Mouse (Mus musculus): ENCODE data around the gene Megf11. TPM values are rescaled to one million over a fixed set of nuclear protein-coding genes. Genes with fewer than 3 reads are reported as not detected.

Megf11 gene
- polyA plus RNA-seq, 1 experiment from 2014 or later = 12.5 TPM

DNA sequence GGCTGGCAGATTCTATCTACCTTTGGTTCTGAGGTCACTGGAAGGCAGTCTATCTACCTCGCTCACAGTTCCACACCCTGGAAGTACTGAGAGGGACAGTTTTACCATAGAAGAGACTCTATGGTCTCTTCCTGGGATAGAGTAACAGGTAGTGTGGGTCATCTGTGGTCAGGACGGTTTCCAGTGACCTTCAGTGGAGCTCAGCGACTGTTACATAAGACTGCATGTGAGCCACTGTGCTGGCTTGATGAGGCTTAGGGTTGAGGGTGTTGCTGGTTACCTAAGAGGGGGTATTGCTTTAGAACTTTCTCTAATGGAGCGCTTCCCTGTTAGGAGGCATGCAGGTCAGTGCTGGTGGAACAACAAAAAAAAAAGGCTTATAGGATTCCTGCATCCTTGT is 68.8 kb downstream of the Megf11 start:
- no peak overlapping the region for H3K27ac ChIP-seq
- no peaks in the 10 kb centered on the region for H3K27me3 ChIP-seq (replicated peaks)
- ATAC-seq (ENCODE audit: low FRiP score, low read depth) = no peak
- H3K4me2 ChIP-seq (replicated peaks) = no peak overlapping the region
- no peak overlapping the region for H3K4me3 ChIP-seq
- H3K36me3 ChIP-seq = no peaks in the 10 kb centered on the region
- no peak overlapping the region for H3K9ac ChIP-seq
- peaks cover 12% of the 10 kb centered on the region for H3K4me1 ChIP-seq
- no peaks in the 10 kb centered on the region for H3K9me3 ChIP-seq
- 88% methylated on average over 4 of the region's 4 CpGs for WGBS

DNA sequence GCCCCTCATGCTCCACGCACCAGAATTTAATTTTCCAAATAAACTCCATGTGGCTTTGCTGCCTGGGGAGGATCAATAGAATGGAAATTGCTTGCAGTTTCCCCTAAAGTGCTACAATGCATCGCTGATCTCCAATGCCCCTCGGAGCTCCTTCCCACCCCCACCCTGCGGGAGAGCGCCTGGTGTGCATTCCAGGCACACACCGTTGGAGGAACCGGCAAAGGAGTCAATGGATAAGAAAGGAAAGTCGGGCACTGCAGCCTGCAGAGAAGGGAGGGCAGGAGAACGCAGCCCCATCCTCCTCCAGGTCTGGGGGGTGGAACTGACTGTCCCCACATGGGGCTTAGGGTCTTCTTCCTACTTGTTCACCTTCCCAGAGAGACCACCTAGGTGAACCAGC is 70.5 kb downstream of the Megf11 start:
- no peak overlapping the region for H3K27ac ChIP-seq
- WGBS = 5% methylated on average over 9 of the region's 9 CpGs
- no peaks in the 10 kb centered on the region for H3K36me3 ChIP-seq
- H3K9me3 ChIP-seq = no peaks in the 10 kb centered on the region
- peaks cover 19% of the 10 kb centered on the region for H3K4me1 ChIP-seq
- no peaks in the 10 kb centered on the region for H3K27me3 ChIP-seq (replicated peaks)
- no peak overlapping the region for H3K4me3 ChIP-seq
- peak overlapping the region; percentile 6; the same call in 1 of the 2 replicates for H3K4me2 ChIP-seq (replicated peaks)
- H3K9ac ChIP-seq = no peak overlapping the region
- no peak for ATAC-seq (ENCODE audit: low FRiP score, low read depth)

DNA sequence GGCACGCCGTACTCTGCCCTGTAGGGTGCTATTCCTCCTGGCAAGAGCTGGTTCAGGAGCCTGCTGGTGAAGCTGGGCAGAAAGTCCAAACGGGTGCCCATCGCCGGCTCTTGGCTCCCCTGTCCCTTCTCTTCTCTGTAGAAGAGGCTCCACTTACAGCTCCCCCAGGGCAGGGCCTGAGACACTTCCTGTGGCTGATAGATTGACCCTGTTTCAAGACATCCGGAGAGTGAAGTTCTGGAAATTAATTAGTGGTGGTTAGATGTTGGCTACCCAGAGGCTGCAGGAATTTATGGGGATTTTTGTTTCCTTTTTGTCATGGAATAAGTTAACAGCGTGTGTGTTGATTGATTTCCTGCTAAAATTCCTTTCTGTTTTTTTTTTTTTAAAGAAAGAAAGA is 72.2 kb downstream of the Megf11 start:
- ATAC-seq (ENCODE audit: low FRiP score, low read depth) = no peak
- Histone ChIP-seq H3K9me3 (no peaks in the 10 kb centered on the region), H3K36me3 (no peaks in the 10 kb centered on the region), H3K4me3 (no peak overlapping the region), H3K27ac (no peak overlapping the region), H3K27me3 (replicated peaks) (no peaks in the 10 kb centered on the region), H3K9ac (no peak overlapping the region), H3K4me2 (replicated peaks) (no peak overlapping the region), H3K4me1 (peaks cover 32% of the 10 kb centered on the region)
- 69% methylated on average over 7 of the region's 7 CpGs for WGBS

DNA sequence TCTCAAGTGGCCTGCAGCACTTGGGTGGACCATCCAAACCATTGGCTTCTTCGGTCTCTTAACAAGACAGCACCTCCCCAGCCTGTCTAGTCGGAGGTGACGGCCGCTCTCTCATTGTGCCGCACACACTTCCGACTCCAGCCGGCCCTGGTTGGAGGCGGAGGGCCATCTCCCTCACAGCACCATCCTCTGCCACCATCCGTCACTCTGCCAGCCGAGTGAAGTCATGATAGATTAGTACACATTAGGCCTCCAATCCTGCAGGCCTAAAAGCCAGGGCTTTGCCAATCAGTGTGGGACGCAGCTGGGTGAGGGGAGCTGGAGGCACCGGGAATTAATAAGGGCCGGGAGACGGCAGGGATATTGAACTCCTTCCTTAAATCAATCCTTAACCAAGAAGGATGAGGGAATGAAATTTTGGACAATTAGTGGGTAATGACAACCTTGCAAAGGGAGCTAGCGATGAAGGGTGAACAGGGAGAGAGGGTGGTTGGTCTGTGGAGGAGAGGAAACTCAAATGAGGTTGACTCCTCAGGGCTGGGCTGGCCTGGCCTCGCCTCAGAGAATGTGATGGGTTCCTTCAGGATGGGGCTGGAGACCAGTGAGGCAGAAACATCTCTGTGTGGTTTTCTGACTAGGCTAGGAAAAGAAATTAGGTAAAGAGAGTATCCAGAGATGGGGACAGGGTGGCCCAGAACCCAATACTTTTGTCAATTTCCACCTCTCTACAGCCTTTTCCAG is 76.3 kb downstream of the Megf11 start:
- H3K27me3 ChIP-seq (replicated peaks) = no peaks in the 10 kb centered on the region
- H3K27ac ChIP-seq = no peak overlapping the region
- no peak overlapping the region for H3K4me2 ChIP-seq (replicated peaks)
- 49% methylated on average over 16 of the region's 16 CpGs for WGBS
- no peaks in the 10 kb centered on the region for H3K9me3 ChIP-seq
- H3K9ac ChIP-seq = no peak overlapping the region
- H3K4me3 ChIP-seq = no peak overlapping the region
- H3K4me1 ChIP-seq = peaks cover 28% of the 10 kb centered on the region
- no peaks in the 10 kb centered on the region for H3K36me3 ChIP-seq
- peak; percentile 74; the same call in 1 of the 2 replicates for ATAC-seq (ENCODE audit: low FRiP score, low read depth)

DNA sequence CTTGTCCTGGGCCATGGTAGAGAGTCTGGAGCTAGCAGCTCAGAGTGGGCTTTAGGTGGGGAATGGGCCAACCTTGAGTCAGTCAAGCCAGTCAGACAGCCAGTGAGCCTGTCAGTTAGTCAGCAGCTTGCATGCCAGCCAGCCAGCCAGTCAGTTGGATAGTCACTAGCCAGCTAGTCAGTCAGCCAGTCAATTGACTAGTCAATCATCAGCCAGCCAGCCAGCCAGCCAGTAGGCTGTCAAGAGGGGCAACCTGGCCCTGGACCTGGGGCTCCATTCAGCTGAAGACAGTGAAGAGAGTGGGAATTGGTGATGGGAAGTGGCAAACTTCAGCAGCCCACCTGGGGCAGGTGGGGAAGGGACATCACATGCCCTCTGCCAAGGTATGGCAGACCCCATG is 77.4 kb downstream of the Megf11 start:
- H3K9me3 ChIP-seq = no peaks in the 10 kb centered on the region
- no peak for ATAC-seq (ENCODE audit: low FRiP score, low read depth)
- H3K4me2 ChIP-seq (replicated peaks) = no peak overlapping the region
- peaks cover 28% of the 10 kb centered on the region for H3K4me1 ChIP-seq
- H3K4me3 ChIP-seq = no peak overlapping the region
- no peak overlapping the region for H3K27ac ChIP-seq
- no peak overlapping the region for H3K9ac ChIP-seq
- H3K36me3 ChIP-seq = no peaks in the 10 kb centered on the region
- no peaks in the 10 kb centered on the region for H3K27me3 ChIP-seq (replicated peaks)

DNA sequence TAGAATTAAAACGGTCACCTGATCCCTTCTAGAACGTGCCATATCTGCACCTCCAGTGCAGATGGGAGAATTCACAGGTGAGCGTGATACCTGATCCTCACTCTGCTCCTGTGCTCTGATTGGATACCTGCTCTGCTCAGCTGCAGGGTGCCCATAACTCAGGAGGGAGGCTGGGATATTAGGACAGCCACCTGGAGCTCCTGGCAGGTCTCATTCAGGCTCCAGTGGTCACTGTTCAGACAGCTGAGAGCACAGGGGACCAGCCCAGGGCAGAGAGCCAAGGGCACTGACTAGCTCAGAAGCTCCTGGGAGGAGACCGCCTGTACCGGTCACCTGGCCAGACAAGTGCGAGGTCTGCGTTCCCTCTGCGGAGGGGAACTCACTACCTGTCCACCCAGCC is 80.7 kb downstream of the Megf11 start:
- 79% methylated on average over 8 of the region's 8 CpGs for WGBS
- H3K9ac ChIP-seq = no peak overlapping the region
- no peaks in the 10 kb centered on the region for H3K36me3 ChIP-seq
- H3K4me1 ChIP-seq = peaks cover 15% of the 10 kb centered on the region
- H3K9me3 ChIP-seq = no peaks in the 10 kb centered on the region
- H3K27ac ChIP-seq = no peak overlapping the region
- H3K4me2 ChIP-seq (replicated peaks) = no peak overlapping the region
- ATAC-seq (ENCODE audit: low FRiP score, low read depth) = no peak
- H3K4me3 ChIP-seq = no peak overlapping the region
- H3K27me3 ChIP-seq (replicated peaks) = no peaks in the 10 kb centered on the region

DNA sequence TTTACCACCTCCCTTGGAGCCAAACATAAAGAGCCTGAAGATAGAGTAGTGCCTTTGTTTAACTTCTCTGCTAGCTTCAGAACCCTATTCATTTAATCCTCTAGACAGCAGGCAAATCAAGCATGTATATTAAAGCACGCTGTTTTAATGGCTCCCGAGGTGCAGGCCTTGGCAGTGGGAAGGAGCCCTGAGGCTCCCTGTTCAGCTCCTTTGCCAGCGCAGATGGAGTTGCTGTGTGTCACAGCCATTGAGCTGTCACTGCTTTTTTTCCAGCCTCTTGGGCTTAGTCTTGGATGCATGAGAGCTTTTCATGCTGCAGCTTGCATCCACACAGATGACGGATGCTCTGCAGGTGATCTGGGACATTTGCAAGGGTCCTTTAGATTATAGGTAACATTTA is 81.1 kb downstream of the Megf11 start:
- ATAC-seq (ENCODE audit: low FRiP score, low read depth) = no peak
- Histone ChIP-seq H3K27ac (no peak overlapping the region), H3K9me3 (no peaks in the 10 kb centered on the region), H3K4me1 (peaks cover 11% of the 10 kb centered on the region), H3K36me3 (no peaks in the 10 kb centered on the region), H3K4me2 (replicated peaks) (no peak overlapping the region), H3K4me3 (no peak overlapping the region), H3K27me3 (replicated peaks) (no peaks in the 10 kb centered on the region), H3K9ac (no peak overlapping the region)
- 40% methylated on average over 4 of the region's 4 CpGs for WGBS

DNA sequence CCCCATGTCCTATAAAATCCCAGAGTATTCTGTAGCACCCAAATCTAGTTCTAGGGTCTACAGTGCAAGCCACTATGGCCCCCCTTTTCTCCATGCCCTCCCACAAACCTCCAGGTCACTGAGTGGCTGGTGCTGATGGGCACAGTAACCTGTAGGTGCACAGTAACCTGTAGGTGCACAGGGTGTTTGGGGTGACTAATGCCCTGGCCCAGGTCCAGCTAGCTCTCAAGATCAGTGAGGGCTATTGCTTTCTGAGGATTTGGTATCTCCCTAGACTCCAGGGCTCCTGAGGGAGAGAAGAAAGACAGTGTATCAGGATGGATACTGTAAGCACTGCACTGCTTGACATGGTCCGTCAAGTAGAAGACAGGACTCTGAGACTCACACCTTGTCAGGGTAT is 85.4 kb downstream of the Megf11 start:
- H3K4me2 ChIP-seq (replicated peaks) = no peak overlapping the region
- H3K9ac ChIP-seq = no peak overlapping the region
- H3K27me3 ChIP-seq (replicated peaks) = 0 out of 2 replicates have a peak, but pooled peaks cover 1% of the 10 kb centered on the region
- no peak overlapping the region for H3K27ac ChIP-seq
- no peak for ATAC-seq (ENCODE audit: low FRiP score, low read depth)
- 97% methylated on average over 1 of the region's 1 CpGs for WGBS
- H3K9me3 ChIP-seq = no peaks in the 10 kb centered on the region
- no peak overlapping the region for H3K4me3 ChIP-seq
- H3K4me1 ChIP-seq = peaks cover 14% of the 10 kb centered on the region
- H3K36me3 ChIP-seq = no peaks in the 10 kb centered on the region

DNA sequence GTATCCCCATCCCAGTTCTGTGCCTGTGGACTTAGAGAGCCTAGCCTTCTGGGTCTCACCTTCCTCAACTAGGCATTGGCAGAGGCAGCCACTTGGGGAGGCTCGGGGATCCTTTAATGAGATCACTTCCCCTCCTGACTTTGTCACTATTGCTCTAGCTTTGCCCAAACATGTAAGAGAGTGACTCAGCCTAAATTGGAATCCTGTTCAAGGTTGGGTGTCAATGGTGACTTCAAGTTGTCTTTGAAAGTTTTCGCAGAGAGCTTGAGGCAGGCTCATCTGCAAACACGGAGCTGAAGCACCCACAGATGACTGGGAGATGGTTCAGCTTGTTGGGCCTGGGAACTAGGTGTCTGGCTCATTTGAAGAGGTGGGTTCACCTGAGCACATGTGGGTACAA is 85.9 kb downstream of the Megf11 start:
- no peak overlapping the region for H3K4me2 ChIP-seq (replicated peaks)
- H3K9ac ChIP-seq = no peak overlapping the region
- H3K27ac ChIP-seq = no peak overlapping the region
- peaks cover 19% of the 10 kb centered on the region for H3K4me1 ChIP-seq
- H3K36me3 ChIP-seq = no peaks in the 10 kb centered on the region
- WGBS = 82% methylated on average over 3 of the region's 3 CpGs
- no peak for ATAC-seq (ENCODE audit: low FRiP score, low read depth)
- H3K4me3 ChIP-seq = no peak overlapping the region
- no peaks in the 10 kb centered on the region for H3K9me3 ChIP-seq
- H3K27me3 ChIP-seq (replicated peaks) = 0 out of 2 replicates have a peak, but pooled peaks cover 5% of the 10 kb centered on the region

DNA sequence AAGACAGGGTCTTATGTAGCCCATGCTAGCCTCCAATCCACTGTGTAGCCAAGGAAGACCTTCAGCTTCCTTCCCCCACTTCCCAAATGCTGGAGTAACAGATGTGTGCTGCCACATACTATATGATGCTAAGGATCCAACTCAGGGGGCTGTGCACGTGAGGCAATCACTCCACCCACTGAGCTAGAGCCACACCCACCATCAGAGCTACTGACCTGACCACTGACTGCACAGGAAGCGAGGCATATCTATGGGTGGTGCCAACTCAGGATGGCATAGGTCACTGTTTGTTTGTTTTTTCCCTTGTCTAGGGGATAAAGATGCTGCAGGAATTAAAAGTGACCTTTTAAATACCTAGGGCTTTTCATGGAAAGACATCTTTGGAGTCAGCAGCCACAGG is 86.7 kb downstream of the Megf11 start:
- no peaks in the 10 kb centered on the region for H3K36me3 ChIP-seq
- no peak overlapping the region for H3K4me3 ChIP-seq
- ATAC-seq (ENCODE audit: low FRiP score, low read depth) = no peak
- H3K9ac ChIP-seq = no peak overlapping the region
- H3K9me3 ChIP-seq = no peaks in the 10 kb centered on the region
- peaks cover 19% of the 10 kb centered on the region for H3K4me1 ChIP-seq
- no peak overlapping the region for H3K27ac ChIP-seq
- 0 out of 2 replicates have a peak, but pooled peaks cover 5% of the 10 kb centered on the region for H3K27me3 ChIP-seq (replicated peaks)
- 49% methylated on average over 2 of the region's 2 CpGs for WGBS
- H3K4me2 ChIP-seq (replicated peaks) = no peak overlapping the region

DNA sequence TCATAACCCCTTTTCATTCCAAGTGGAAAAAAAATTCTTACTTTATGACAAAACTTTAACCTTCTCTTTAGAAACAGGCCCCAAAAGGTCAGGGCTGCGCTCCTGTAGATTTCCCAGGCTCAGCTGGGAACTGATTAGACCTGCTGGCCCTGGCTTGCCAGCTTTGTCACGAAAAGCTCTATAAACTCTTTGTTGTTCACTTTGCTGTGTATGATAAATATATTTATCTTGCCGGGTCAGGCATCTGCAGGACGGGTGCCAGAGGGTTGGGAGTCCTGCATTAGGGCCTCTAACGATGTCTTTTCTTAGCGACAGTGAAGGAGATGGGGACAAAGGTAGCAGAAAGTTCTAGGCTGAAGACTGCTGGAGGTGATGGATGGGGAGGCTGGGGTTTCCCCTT is 87.3 kb downstream of the Megf11 start:
- Histone ChIP-seq H3K9ac (no peak overlapping the region), H3K36me3 (no peaks in the 10 kb centered on the region), H3K4me3 (no peak overlapping the region), H3K27me3 (replicated peaks) (0 out of 2 replicates have a peak, but pooled peaks cover 5% of the 10 kb centered on the region), H3K9me3 (no peaks in the 10 kb centered on the region), H3K4me1 (peaks cover 19% of the 10 kb centered on the region), H3K27ac (no peak overlapping the region), H3K4me2 (replicated peaks) (no peak overlapping the region)
- WGBS = 60% methylated on average over 6 of the region's 6 CpGs
- no peak for ATAC-seq (ENCODE audit: low FRiP score, low read depth)

DNA sequence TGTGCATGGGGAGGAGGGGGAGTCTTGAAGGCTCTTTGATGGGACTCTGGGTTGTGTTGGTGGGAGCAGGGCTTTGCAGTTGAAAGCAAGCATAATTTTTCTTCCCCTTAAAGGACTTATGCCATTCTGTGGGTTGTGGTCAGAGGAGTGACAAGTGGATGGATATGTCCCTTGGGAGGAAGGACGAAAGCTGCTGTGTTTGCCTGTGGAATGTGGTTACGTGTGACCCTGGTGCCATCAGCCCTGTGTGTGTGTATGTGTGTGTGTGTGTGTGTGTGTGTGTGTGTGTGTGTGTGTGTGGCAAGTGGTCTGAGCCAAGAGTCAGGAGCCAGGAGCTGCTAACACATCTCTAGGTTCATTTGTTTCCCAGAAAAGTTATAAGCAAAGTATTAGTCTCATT is 87.7 kb downstream of the Megf11 start:
- 40% methylated on average over 2 of the region's 2 CpGs for WGBS
- H3K27me3 ChIP-seq (replicated peaks) = 0 out of 2 replicates have a peak, but pooled peaks cover 5% of the 10 kb centered on the region

DNA sequence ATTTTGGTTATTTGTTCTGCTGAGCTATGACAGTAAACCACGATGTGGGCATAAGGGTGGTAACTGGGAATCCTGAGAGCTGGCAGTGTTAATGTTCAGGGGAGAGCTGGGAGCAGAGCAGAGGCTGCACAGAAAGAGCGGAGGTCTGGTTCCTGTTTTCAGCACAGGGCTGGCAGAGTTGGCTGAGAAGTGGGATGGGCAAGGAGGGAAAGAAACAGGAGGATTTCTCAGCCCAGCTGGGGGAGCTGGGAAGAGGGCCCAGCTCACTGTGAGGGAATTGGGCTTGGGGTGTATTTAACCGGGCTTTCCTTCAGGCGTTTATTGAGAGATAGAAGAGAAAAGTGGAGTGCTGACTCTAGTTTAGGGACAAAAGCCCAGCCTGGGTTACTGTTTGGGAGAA is 88.3 kb downstream of the Megf11 start:
- no peaks in the 10 kb centered on the region for H3K9me3 ChIP-seq
- H3K4me2 ChIP-seq (replicated peaks) = no peak overlapping the region
- no peak overlapping the region for H3K27ac ChIP-seq
- no peak for ATAC-seq (ENCODE audit: low FRiP score, low read depth)
- no peak overlapping the region for H3K4me3 ChIP-seq
- no peak overlapping the region for H3K9ac ChIP-seq
- 55% methylated on average over 4 of the region's 4 CpGs for WGBS
- no peaks in the 10 kb centered on the region for H3K36me3 ChIP-seq
- H3K4me1 ChIP-seq = peaks cover 19% of the 10 kb centered on the region
- H3K27me3 ChIP-seq (replicated peaks) = 0 out of 2 replicates have a peak, but pooled peaks cover 5% of the 10 kb centered on the region

More for the DNA sequence above, 87.7 kb downstream of the Megf11 start:
- Histone ChIP-seq H3K4me1 (peaks cover 19% of the 10 kb centered on the region), H3K9me3 (no peaks in the 10 kb centered on the region), H3K9ac (no peak overlapping the region), H3K4me3 (no peak overlapping the region), H3K4me2 (replicated peaks) (no peak overlapping the region), H3K36me3 (no peaks in the 10 kb centered on the region), H3K27ac (no peak overlapping the region)
- ATAC-seq (ENCODE audit: low FRiP score, low read depth) = no peak

Measured in neural tube, embryonic 12.5 days (tissue).